9 mouse cellular contexts compared by ENCODE assay signal in genomic region chr11:50212060-50212739, GRCm38 (mm10). TPM values are rescaled to one million over a fixed set of nuclear protein-coding genes. Genes with fewer than 3 reads are reported as not detected.
DNase-seq lines count a peak whose midpoint lies in the region; ATAC-seq and TF ChIP-seq lines count a peak whose summit lies in the region.
"Had no signal": no experiment of that assay in that cellular context is flagged by ENCODE, and none has a peak within 500 bp of the region (broad histone marks: within the 10 kb centered on the region; RNA-seq: fewer than 3 reads in every experiment).

No protein-coding gene starts in this region.

- H3K4me2 ChIP-seq in intestine, embryonic 16.5 days (ENCODE audit: low read depth, low read length), result no peak overlapping the region
- no peak overlapping the region for H3K4me2 ChIP-seq in intestine, embryonic 15.5 days (replicated peaks)
- no peak overlapping the region for H3K4me2 ChIP-seq in heart, embryonic 16.5 days (ENCODE audit: low read depth, low read length)

- TF ChIP-seq POLR2A in cerebellum, adult 2 months (IDR thresholded peaks at IDR 0.05; ENCODE audit: borderline replicate concordance, insufficient read depth, low read length), result no peak
- TF ChIP-seq POLR2A in thymus, adult 2 months (IDR thresholded peaks at IDR 0.05; ENCODE audit: control insufficient read depth, extremely low read depth, insufficient read depth, low read length, poor library complexity), result no peak

- peaks cover 4% of the 10 kb centered on the region; the same call in 1 of the 2 replicates for H3K36me3 ChIP-seq in intestine, embryonic 16.5 days (ENCODE audit: control insufficient read depth, insufficient read depth, low read length)
- H3K36me3 ChIP-seq in intestine, embryonic 15.5 days, result peaks cover 5% of the 10 kb centered on the region
- H3K36me3 ChIP-seq in heart, embryonic 16.5 days (ENCODE audit: control insufficient read depth, insufficient read depth), result peaks cover 6% of the 10 kb centered on the region
- 0 out of 2 replicates have a peak, but pooled peaks cover 3% of the 10 kb centered on the region for H3K36me3 ChIP-seq in thymus, adult 2 months (ENCODE audit: control insufficient read depth, insufficient read depth, low read length)

- no peak for ATAC-seq in intestine, embryonic 16.5 days
- no peak for ATAC-seq in intestine, embryonic 15.5 days
- ATAC-seq in heart, embryonic 16.5 days (replicated peaks; ENCODE audit: extremely low read depth, insufficient read depth, low FRiP score), result no peak

- DNase-seq in cerebellum, adult 2 months, result no peak
- DNase-seq in cerebellum, adult 9-11 months, result no peak
- peak; percentile 88 for DNase-seq in 416B (ENCODE audit: low read depth)
- DNase-seq in frontal cortex, postnatal 14 days (ENCODE audit: low spot score in 2 of 2), result no peak
- DNase-seq in thymus, adult 2 months, result no peak

- no peak for TF ChIP-seq CTCF in cerebellum, adult 2 months (IDR thresholded peaks at IDR 0.05; ENCODE audit: borderline replicate concordance, insufficient read depth, low read depth, low read length)
- TF ChIP-seq CTCF in thymus, adult 2 months (IDR thresholded peaks at IDR 0.05; ENCODE audit: borderline replicate concordance, control insufficient read depth, extremely low read depth, insufficient read depth, low read length, poor library complexity), result no peak

- H3K27me3 ChIP-seq in cerebellum, adult 2 months (ENCODE audit: control insufficient read depth, insufficient read depth, low read length), result no peaks in the 10 kb centered on the region
- H3K27me3 ChIP-seq in intestine, embryonic 16.5 days (replicated peaks; ENCODE audit: control insufficient read depth, insufficient read depth, low read length), result no peaks in the 10 kb centered on the region
- no peaks in the 10 kb centered on the region for H3K27me3 ChIP-seq in intestine, embryonic 15.5 days (replicated peaks)
- no peaks in the 10 kb centered on the region for H3K27me3 ChIP-seq in heart, embryonic 16.5 days (ENCODE audit: control insufficient read depth, insufficient read depth, low read length)
- no peaks in the 10 kb centered on the region for H3K27me3 ChIP-seq in thymus, adult 2 months (ENCODE audit: control insufficient read depth, insufficient read depth, low read length)
- H3K27me3 ChIP-seq: embryonic facial prominence, embryonic 15.5 days had no signal

- no peaks in the 10 kb centered on the region for H3K9me3 ChIP-seq in intestine, embryonic 16.5 days (ENCODE audit: control insufficient read depth, low read length)
- no peaks in the 10 kb centered on the region for H3K9me3 ChIP-seq in intestine, embryonic 15.5 days
- H3K9me3 ChIP-seq in heart, embryonic 16.5 days (replicated peaks; ENCODE audit: control insufficient read depth, low read length), result no peaks in the 10 kb centered on the region
- H3K9me3 ChIP-seq: embryonic facial prominence, embryonic 15.5 days had no signal

- no peak overlapping the region for H3K9ac ChIP-seq in intestine, embryonic 16.5 days (ENCODE audit: low read depth, low read length)
- no peak overlapping the region for H3K9ac ChIP-seq in intestine, embryonic 15.5 days
- H3K9ac ChIP-seq in heart, embryonic 16.5 days (ENCODE audit: low read length), result peak overlapping the region; percentile 8; the same call in 1 of the 2 replicates

- H3K27ac ChIP-seq in cerebellum, adult 2 months (ENCODE audit: insufficient read depth, low read length), result peak overlapping the region; percentile 90; the same call in 1 of the 2 replicates
- peak overlapping the region; percentile 73; the same call in 1 of the 2 replicates for H3K27ac ChIP-seq in intestine, embryonic 16.5 days (ENCODE audit: low read length)
- H3K27ac ChIP-seq in intestine, embryonic 15.5 days, result no peak overlapping the region
- H3K27ac ChIP-seq in heart, embryonic 16.5 days (ENCODE audit: low read length), result peak overlapping the region; percentile 84
- H3K27ac ChIP-seq in thymus, adult 2 months (ENCODE audit: control insufficient read depth, insufficient read depth, low read length), result no peak overlapping the region
- H3K27ac ChIP-seq: embryonic facial prominence, embryonic 15.5 days had no signal

- 82% methylated on average over 3 of the region's 3 CpGs for WGBS in cerebellum, adult 2 months
- 71% methylated on average over 3 of the region's 3 CpGs for WGBS in intestine, embryonic 16.5 days
- 67% methylated on average over 3 of the region's 3 CpGs for WGBS in intestine, embryonic 15.5 days
- whole genome bisulfite sequencing in heart, embryonic 16.5 days, result 60% methylated on average over 3 of the region's 3 CpGs
- WGBS in thymus, adult 2 months, result 84% methylated on average over 3 of the region's 3 CpGs

- H3K4me3 ChIP-seq in cerebellum, adult 2 months (replicated peaks; ENCODE audit: insufficient read depth, low read depth, low read length), result no peak overlapping the region
- no peak overlapping the region for H3K4me3 ChIP-seq in intestine, embryonic 16.5 days (ENCODE audit: low read length)
- H3K4me3 ChIP-seq in intestine, embryonic 15.5 days (replicated peaks), result no peak overlapping the region
- no peak overlapping the region for H3K4me3 ChIP-seq in heart, embryonic 16.5 days (ENCODE audit: low read length)
- no peak overlapping the region for H3K4me3 ChIP-seq in thymus, adult 2 months (ENCODE audit: control insufficient read depth, insufficient read depth, low read length)

- peaks cover 23% of the 10 kb centered on the region; the same call in 1 of the 2 replicates for H3K4me1 ChIP-seq in cerebellum, adult 2 months (ENCODE audit: control insufficient read depth, insufficient read depth, low read length)
- peaks cover 38% of the 10 kb centered on the region for H3K4me1 ChIP-seq in intestine, embryonic 16.5 days (ENCODE audit: control insufficient read depth, insufficient read depth, low read length)
- peaks cover 25% of the 10 kb centered on the region for H3K4me1 ChIP-seq in intestine, embryonic 15.5 days (replicated peaks)
- peaks cover 39% of the 10 kb centered on the region for H3K4me1 ChIP-seq in heart, embryonic 16.5 days (ENCODE audit: control insufficient read depth, insufficient read depth, low read length)
- H3K4me1 ChIP-seq in thymus, adult 2 months (replicated peaks; ENCODE audit: control insufficient read depth, insufficient read depth, low read length), result peaks cover 7% of the 10 kb centered on the region

RNA-seq across cellular contexts. Expression of gene Mgat4b, which starts 1.5 kb away (rescaled TPM):
- polyA plus RNA-seq in cerebellum, adult 2 months (2012; rRNA removed), result 65.1 and 68.9 TPM in 2 replicates
- polyA plus RNA-seq in intestine, embryonic 16.5 days (2015; fragmentation: Nextera tagmentation; extraction: Ambion mirVana), result 7.6 and 8.2 TPM in 2 replicates
- 29.5 and 31.5 TPM in 2 replicates for polyA plus RNA-seq in intestine, embryonic 15.5 days (2015; fragmentation: Nextera tagmentation; extraction: Ambion mirVana)
- polyA plus RNA-seq in heart, embryonic 16.5 days (2015; fragmentation: Nextera tagmentation; extraction: Ambion mirVana), result 11.8 and 29.2 TPM in 2 replicates
- polyA plus RNA-seq in thymus, adult 2 months (2012; rRNA removed), result 29.5 and 29.7 TPM in 2 replicates

RNA-seq across cellular contexts. Expression of gene Sqstm1, which starts 1.6 kb away (rescaled TPM):
- polyA plus RNA-seq in cerebellum, adult 2 months (2012; rRNA removed), result 377 and 381 TPM in 2 replicates
- polyA plus RNA-seq in intestine, embryonic 16.5 days (2015; fragmentation: Nextera tagmentation; extraction: Ambion mirVana), result 193 and 196 TPM in 2 replicates
- 189 and 205 TPM in 2 replicates for polyA plus RNA-seq in intestine, embryonic 15.5 days (2015; fragmentation: Nextera tagmentation; extraction: Ambion mirVana)
- polyA plus RNA-seq in heart, embryonic 16.5 days (2015; fragmentation: Nextera tagmentation; extraction: Ambion mirVana), result 261 and 264 TPM in 2 replicates
- polyA plus RNA-seq in thymus, adult 2 months (2012; rRNA removed), result 159 and 173 TPM in 2 replicates

RNA-seq across cellular contexts. Expression of gene Ltc4s, which starts 26.2 kb away (rescaled TPM):
- polyA plus RNA-seq in cerebellum, adult 2 months (2012; rRNA removed), result 9.0 and 12.8 TPM in 2 replicates
- 4.3 and 5.1 TPM in 2 replicates for polyA plus RNA-seq in intestine, embryonic 16.5 days (2015; fragmentation: Nextera tagmentation; extraction: Ambion mirVana)
- 3.9 and 4.2 TPM in 2 replicates for polyA plus RNA-seq in intestine, embryonic 15.5 days (2015; fragmentation: Nextera tagmentation; extraction: Ambion mirVana)
- 1.5 and 2.3 TPM in 2 replicates for polyA plus RNA-seq in heart, embryonic 16.5 days (2015; fragmentation: Nextera tagmentation; extraction: Ambion mirVana)
- polyA plus RNA-seq in thymus, adult 2 months (2012; rRNA removed), result 34.4 and 46.9 TPM in 2 replicates

RNA-seq across cellular contexts. Expression of gene Mrnip, which starts 38.0 kb away (rescaled TPM):
- 22.5 and 24.2 TPM in 2 replicates for polyA plus RNA-seq in cerebellum, adult 2 months (2012; rRNA removed)
- polyA plus RNA-seq in intestine, embryonic 16.5 days (2015; fragmentation: Nextera tagmentation; extraction: Ambion mirVana), result 10.3 and 12.4 TPM in 2 replicates
- polyA plus RNA-seq in intestine, embryonic 15.5 days (2015; fragmentation: Nextera tagmentation; extraction: Ambion mirVana), result 9.6 and 12.5 TPM in 2 replicates
- 9.4 and 9.6 TPM in 2 replicates for polyA plus RNA-seq in heart, embryonic 16.5 days (2015; fragmentation: Nextera tagmentation; extraction: Ambion mirVana)
- 8.7 and 8.9 TPM in 2 replicates for polyA plus RNA-seq in thymus, adult 2 months (2012; rRNA removed)

Comparison
In these comparisons a context has a peak if more than half of its experiments do, and no peak if none do; other contexts are left out.
1. H3K27ac ChIP-seq: peak in cerebellum, adult 2 months (single experiment), intestine, embryonic 16.5 days (single experiment) and heart, embryonic 16.5 days (single experiment); none in intestine, embryonic 15.5 days (single experiment) and thymus, adult 2 months (single experiment).